Comparison of ENCODE assay signal across 13 mouse cellular contexts in the genomic region with DNA sequence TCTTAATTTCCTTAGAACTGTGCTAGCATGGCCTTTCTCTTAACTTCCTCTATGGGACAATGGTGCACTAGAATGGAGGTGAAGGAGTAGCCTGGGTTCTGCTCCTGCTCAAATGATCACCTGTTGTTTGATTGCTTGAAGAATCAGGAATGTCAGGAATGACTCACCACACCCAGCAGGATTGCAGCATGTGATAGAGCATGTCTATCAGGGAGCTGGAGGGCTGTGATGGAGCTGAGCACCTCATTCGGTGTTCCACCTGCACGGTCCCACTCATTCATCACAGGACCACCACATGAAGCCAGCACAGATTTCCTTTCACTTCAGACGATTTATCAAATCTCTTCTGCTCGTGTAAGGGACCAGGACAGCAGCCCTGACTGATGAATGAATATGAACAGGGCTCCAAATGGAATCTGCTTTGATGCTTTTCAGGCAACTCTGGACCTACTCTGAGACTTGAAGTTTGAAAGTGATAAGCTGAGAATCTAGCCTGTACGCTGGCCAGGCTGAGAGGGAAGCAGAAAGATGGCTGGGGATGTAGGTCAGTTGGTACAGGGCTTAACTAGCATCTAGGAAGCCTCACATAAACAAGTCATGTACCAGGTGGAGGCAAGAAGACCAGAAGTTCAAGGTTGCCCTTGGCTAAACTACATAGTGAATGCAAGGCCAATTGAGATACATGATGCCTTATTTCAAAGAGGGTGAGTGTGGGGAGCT. TPM values are rescaled to one million over a fixed set of nuclear protein-coding genes. Genes with fewer than 3 reads are reported as not detected.
A peak's percentile ranks its signal among the peaks of the same experiment; 100 is the strongest.
DNase-seq lines count a peak whose midpoint lies in the region; ATAC-seq lines count a peak whose summit lies in the region.
"Had no signal": no experiment of that assay in that cellular context is flagged by ENCODE, and none has a peak within 500 bp of the region (broad histone marks: within the 10 kb centered on the region; RNA-seq: fewer than 3 reads in every experiment).

No protein-coding gene starts in this region.

- H3K36me3 ChIP-seq in heart, embryonic 12.5 days: no peaks in the 10 kb centered on the region
- no peaks in the 10 kb centered on the region for H3K36me3 ChIP-seq in lung, embryonic 15.5 days
- H3K36me3 ChIP-seq in stomach, embryonic 15.5 days: no peaks in the 10 kb centered on the region

- no peak for DNase-seq in heart, postnatal 25 days (ENCODE audit: low spot score)
- no peak for DNase-seq in lung, postnatal 4 days
- DNase-seq in brain, adult 2 months (ENCODE audit: low read depth, low spot score): peak; percentile 51
- DNase-seq: adrenal gland, postnatal 36 days; cerebellum, adult 11 months; liver; right cerebral cortex, postnatal 4 days had no signal

- intact Hi-C loops in heart, postnatal 25 days (cut with DNase I): no loop called here

- no peak overlapping the region for H3K4me3 ChIP-seq in heart, embryonic 12.5 days
- H3K4me3 ChIP-seq in lung, embryonic 15.5 days: no peak overlapping the region
- no peak overlapping the region for H3K4me3 ChIP-seq in stomach, embryonic 15.5 days (replicated peaks)

- 0 out of 2 replicates have a peak overlapping the region, but pooled peaks have one; percentile 88 for H3K27ac ChIP-seq in heart, embryonic 12.5 days (ENCODE audit: poor library complexity, severe bottlenecking)
- peak overlapping the region; percentile 94 for H3K27ac ChIP-seq in lung, embryonic 15.5 days
- peak overlapping the region; percentile 96; the same call in 1 of the 2 replicates for H3K27ac ChIP-seq in stomach, embryonic 15.5 days

- no peak overlapping the region for H3K4me2 ChIP-seq in heart, embryonic 12.5 days
- H3K4me2 ChIP-seq in lung, embryonic 15.5 days: no peak overlapping the region
- no peak overlapping the region for H3K4me2 ChIP-seq in stomach, embryonic 15.5 days

- no peak overlapping the region for H3K9ac ChIP-seq in heart, embryonic 12.5 days
- no peak overlapping the region for H3K9ac ChIP-seq in lung, embryonic 15.5 days
- H3K9ac ChIP-seq in stomach, embryonic 15.5 days: no peak overlapping the region

- H3K4me1 ChIP-seq in heart, embryonic 12.5 days (replicated peaks): peaks cover 13% of the 10 kb centered on the region
- H3K4me1 ChIP-seq in lung, embryonic 15.5 days: peaks cover 37% of the 10 kb centered on the region
- peaks cover 7% of the 10 kb centered on the region; the same call in 1 of the 2 replicates for H3K4me1 ChIP-seq in stomach, embryonic 15.5 days

- H3K27me3 ChIP-seq in heart, embryonic 12.5 days (replicated peaks): no peaks in the 10 kb centered on the region
- no peaks in the 10 kb centered on the region for H3K27me3 ChIP-seq in lung, embryonic 15.5 days
- no peaks in the 10 kb centered on the region for H3K27me3 ChIP-seq in stomach, embryonic 15.5 days (replicated peaks)
- H3K27me3 ChIP-seq: CH12.LX had no signal

- no peak for ATAC-seq in heart, embryonic 12.5 days (ENCODE audit: insufficient number of reproducible peaks, low FRiP score)
- no peak for ATAC-seq in lung, embryonic 15.5 days (ENCODE audit: borderline replicate concordance, extremely low read depth, low FRiP score, low TSS enrichment)
- no peak for ATAC-seq in stomach, embryonic 15.5 days (ENCODE audit: insufficient read depth, low FRiP score, low read depth)
- ATAC-seq in erythroblast, adult 5-6 weeks (replicated peaks; ENCODE audit: low FRiP score, poor library complexity, severe bottlenecking): no peak
- ATAC-seq: inflammation-experienced regulatory T-cells, adult 6 months had no signal

- H3K9me3 ChIP-seq in heart, embryonic 12.5 days (replicated peaks): no peaks in the 10 kb centered on the region
- H3K9me3 ChIP-seq in lung, embryonic 15.5 days: no peaks in the 10 kb centered on the region
- no peaks in the 10 kb centered on the region for H3K9me3 ChIP-seq in stomach, embryonic 15.5 days

- WGBS in heart, embryonic 12.5 days: 71% methylated on average over 5 of the region's 5 CpGs
- WGBS in lung, embryonic 15.5 days: 80% methylated on average over 5 of the region's 5 CpGs
- WGBS in stomach, embryonic 15.5 days: 75% methylated on average over 5 of the region's 5 CpGs

RNA-seq across cellular contexts. Expression of a gene that starts 51.7 kb away (rescaled TPM):
- polyA plus RNA-seq in heart, embryonic 12.5 days (2016; fragmentation: Nextera tagmentation; extraction: Ambion mirVana): 0.75 and 0.76 TPM in 2 replicates
- total RNA-seq in heart, postnatal 25 days (2021): not detected
- 0.79 and 1.1 TPM in 2 replicates for polyA plus RNA-seq in lung, embryonic 15.5 days (2015; fragmentation: Nextera tagmentation; extraction: Ambion mirVana)
- polyA plus RNA-seq in stomach, embryonic 15.5 days (2015; fragmentation: Nextera tagmentation; extraction: Ambion mirVana): 0.51 and 0.86 TPM in 2 replicates
- 1.9 TPM in 1 of 2 replicates, not detected in the other for total RNA-seq in erythroblast, adult 5-6 weeks (2015; ENCODE audit: low replicate concordance)
- not detected in 2 replicates for total RNA-seq in erythroblast, adult 5-6 weeks (2017; ENCODE audit: low replicate concordance)
- total RNA-seq: adrenal gland, postnatal 36 days had no signal

RNA-seq across cellular contexts. Expression of a gene that starts 51.8 kb away (rescaled TPM):
- polyA plus RNA-seq in heart, embryonic 12.5 days (2016; fragmentation: Nextera tagmentation; extraction: Ambion mirVana): 3.8 and 4.1 TPM in 2 replicates
- total RNA-seq in heart, postnatal 25 days (2021): 1 to 10 TPM; 4.6 to 5.0 TPM
- polyA plus RNA-seq in lung, embryonic 15.5 days (2015; fragmentation: Nextera tagmentation; extraction: Ambion mirVana): 3.6 and 3.7 TPM in 2 replicates
- 3.2 and 4.0 TPM in 2 replicates for polyA plus RNA-seq in stomach, embryonic 15.5 days (2015; fragmentation: Nextera tagmentation; extraction: Ambion mirVana)
- total RNA-seq in erythroblast, adult 5-6 weeks (2015; ENCODE audit: low replicate concordance): 0.63 and 4.8 TPM in 2 replicates
- 0.98 and 2.9 TPM in 2 replicates for total RNA-seq in erythroblast, adult 5-6 weeks (2017; ENCODE audit: low replicate concordance)
